Mouse (Mus musculus): Measurements from ENCODE around the gene Ikzf4.

Gene Ikzf4

GRCm38 (mm10) chr10:128606483-128606882 is 39.3 kb downstream of the Ikzf4 start:
- no peak for DNase-seq

DNA sequence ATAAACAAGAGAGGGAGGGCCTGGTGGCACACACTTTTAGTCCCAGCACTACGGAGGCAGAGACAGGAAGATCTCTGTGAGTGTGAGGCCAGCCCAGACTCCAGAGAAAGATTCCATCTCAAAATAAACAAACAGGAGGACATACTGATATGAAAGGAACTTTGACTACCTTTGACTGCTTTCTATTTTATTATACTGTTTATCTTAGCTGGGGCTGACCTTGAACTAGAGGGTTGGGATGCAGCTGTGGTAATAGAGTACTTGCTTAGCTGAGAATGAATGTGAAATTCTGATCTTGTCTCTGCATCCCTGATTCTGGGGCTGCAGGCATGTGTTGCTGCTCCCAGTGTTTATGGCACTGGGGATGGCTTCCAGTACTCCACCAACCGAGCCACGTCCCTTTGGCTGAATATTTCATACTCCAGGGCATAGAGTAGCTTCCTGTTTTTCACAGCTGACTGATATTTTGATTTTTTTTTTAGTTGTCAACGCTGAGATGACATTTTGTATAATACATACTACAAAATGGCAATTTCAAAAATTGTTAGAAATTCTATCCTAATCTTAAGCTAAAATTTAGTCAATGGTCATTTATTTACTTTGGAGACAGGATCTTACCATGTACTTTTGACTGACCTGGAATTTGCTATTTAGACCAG is 43.2 kb downstream of the Ikzf4 start:
- DNase-seq: no peak

DNA sequence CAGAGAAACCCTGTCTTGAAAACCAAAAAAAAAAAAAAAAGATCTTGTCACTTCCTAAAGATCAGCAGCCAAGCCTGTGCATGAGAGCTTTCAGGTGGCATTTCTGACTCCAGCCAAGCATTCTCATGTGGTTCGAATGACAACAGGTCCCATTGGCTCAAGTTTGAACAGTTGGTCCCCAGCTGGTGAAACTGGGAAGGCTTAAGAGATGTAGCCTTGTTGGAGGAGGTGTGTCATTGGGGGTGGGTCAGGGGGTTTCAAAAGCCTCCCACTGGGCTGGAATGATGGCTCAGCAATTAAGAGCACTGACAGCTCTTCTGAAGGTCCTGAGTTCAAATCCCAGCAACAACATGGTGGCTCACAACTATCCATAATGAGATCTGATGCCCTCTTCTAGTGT is 44.3 kb downstream of the Ikzf4 start:
- no peak for DNase-seq

DNA sequence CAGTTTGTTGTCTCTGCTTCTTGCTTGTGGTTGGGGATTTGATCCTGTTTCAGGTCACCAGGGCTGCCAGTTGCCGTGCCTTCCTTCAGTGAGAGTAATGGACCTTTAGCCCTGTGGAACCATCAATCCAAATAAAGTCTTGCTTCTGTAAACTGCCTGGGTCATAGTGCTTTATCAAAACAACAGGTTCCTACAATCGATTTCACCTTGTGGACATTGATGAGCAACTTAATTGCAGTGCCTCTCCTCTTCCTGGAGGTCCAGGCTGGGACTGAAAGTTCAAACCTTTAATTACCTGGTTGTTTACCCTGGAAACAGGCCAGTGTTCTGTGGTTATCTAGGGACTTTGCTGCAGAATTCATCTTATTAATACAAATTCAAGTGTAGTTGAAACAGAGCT is 47.3 kb downstream of the Ikzf4 start:
- no peak for DNase-seq

- DNase-seq: no peak
Measured at GRCm38 (mm10) chr10:128592797-128593196, 53.0 kb downstream of the Ikzf4 start.

GRCm38 (mm10) chr10:128591436-128591835 is 54.4 kb downstream of the Ikzf4 start:
- no peak for DNase-seq

GRCm38 (mm10) chr10:128590193-128590690 is 55.5 kb downstream of the Ikzf4 start:
- peak; percentile 25 for DNase-seq

GRCm38 (mm10) chr10:128589464-128590192 is 56.2 kb downstream of the Ikzf4 start, which contains the start of gene Erbb3:
Gene Erbb3, minus strand, starts transcription at chr10:128589652.
- DNase-seq: no peak

DNA sequence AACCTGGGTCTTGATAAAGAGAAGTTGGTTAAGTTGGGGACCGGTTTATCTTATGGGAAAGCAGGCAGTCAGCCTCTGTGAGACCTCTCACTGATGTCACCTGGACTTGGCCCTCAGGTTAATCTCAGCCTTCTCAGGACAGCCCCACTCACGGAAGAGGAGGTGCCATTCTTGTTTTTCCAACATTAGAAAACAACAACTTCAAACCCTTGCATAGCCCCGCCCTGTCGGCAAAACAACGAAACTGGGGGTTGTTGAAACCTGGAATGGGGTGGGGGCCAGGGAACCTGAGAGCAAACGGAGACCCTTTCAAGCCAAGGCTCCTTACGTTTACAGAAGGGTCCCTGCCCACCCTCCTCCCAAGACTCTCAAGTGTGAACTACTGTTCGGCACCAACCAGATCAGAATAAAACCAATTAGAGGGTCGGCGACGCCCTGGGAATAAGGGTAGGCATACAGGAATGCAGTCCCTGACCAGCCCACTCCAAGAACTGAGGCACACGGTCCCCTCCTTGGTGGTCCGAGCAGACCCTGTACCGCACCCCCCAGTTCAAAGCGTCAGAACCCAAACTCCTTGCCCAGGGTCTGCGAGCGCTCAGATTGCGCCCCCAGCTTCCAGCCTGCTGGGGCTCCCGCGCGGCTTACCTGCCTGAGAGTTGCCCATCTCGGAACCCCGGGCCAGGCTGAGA is 56.9 kb downstream of the Ikzf4 start:
- no peak for DNase-seq

- no peak for DNase-seq
Measured at GRCm38 (mm10) chr10:128588136-128588535, 57.7 kb downstream of the Ikzf4 start.

- DNase-seq: no peak
Measured at GRCm38 (mm10) chr10:128587697-128588096, 58.1 kb downstream of the Ikzf4 start.

- no peak for DNase-seq
Measured at GRCm38 (mm10) chr10:128587120-128587519, 58.7 kb downstream of the Ikzf4 start.

DNA sequence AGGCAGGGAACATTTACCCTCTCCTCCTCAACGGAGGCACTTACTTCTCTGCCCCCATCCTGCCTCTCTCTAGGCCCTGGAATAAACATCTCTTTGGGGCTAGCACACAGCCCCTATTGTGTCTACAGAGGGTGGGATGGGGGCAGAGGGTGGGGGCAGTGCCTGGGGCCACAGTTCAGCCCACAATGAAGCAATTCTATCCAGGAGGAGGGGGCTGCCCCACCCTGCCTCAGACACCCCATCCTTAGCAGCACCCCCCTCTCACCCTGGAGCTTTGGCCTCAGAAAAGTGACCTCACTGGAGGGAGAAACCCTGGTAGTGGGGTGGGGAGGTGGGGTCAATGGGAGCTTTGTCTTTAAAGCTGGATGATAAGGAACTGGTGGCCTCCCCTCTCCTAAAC is 59.2 kb downstream of the Ikzf4 start:
- DNase-seq: peak; percentile 41

- DNase-seq: no peak
Measured at GRCm38 (mm10) chr10:128584386-128584785, 61.4 kb downstream of the Ikzf4 start.

DNA sequence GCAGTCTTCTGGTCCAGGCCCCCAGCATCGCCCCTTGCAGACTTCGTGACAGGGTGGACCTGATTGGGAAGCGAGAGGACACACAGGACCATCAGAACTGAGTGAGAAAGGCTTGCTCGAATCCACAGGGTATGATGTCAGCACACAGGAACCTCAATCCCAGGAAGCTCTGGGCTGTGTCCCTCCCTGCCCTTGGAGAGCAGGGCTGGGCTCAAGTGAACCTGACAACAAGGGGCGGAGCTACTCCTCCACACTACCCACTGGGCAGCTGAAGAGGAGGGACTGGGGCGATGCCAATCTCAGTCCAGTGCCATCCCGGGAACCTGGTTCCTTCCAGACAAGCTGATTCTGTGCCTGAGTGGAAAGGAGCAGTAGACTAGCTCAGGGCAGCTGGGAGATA is 62.1 kb downstream of the Ikzf4 start:
- peak; percentile 25 for DNase-seq

Measured in right cerebral cortex, adult 18-20 months (tissue).